Mouse (Mus musculus): ENCODE data around the gene Taar2.

Gene Taar2

GRCm38 (mm10) chr10:23986419-23986818 is 48.0 kb downstream of the Taar2 start:
- DNase-seq = no peak

Data from thymus, postnatal 4 days (tissue).